Mouse (Mus musculus): ENCODE results near the gene Lad1. TPM values are rescaled to one million over a fixed set of nuclear protein-coding genes. Genes with fewer than 3 reads are reported as not detected.

Lad1 gene
- polyA plus RNA-seq, 1 experiment from 2014 or later, result 6.8 TPM

DNA sequence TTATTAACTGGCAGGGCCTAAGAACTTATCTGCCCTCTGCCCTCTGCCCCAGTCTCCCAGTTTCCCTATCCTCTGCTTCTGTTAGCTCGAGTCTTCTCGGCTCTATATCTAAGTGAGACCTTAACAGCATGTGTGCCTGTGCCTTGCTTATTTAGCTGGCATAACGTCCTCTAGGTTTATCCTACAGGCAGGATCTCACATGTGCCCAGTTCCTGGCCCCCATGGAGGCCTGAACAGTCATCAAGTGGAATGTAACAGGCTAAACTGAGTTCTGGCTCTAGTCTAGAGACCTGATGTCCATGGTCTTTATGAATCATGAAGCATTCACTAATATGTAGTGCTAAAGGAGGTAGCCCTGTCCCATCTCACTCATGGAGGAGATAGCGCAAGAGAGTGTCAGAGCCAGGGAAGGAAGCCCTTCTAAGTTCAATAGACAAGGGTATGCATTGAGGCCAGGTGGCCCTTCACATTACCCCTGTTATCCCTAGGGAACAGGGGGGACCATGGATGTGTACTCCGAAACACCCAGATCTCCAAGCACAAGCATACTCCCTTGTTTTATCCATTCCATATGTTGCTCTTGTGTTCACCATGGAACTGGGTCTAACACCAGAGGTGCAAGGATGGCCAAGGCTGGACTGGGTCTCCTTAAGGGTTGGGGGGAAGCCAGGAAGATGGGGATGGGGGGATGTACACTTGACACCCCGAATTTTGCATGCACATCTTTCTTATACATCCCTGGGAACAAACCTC lies 36.4 kb downstream of the Lad1 start:
- Histone ChIP-seq H3K4me3 (no peak overlapping the region), H3K27me3 (ENCODE audit: insufficient read depth, poor library complexity, severe bottlenecking) (no peaks in the 10 kb centered on the region), H3K4me1 (peaks cover 53% of the 10 kb centered on the region), H3K36me3 (peaks cover 38% of the 10 kb centered on the region), H3K27ac (no peak overlapping the region), H3K9me3 (no peaks in the 10 kb centered on the region)
- WGBS, result 73% methylated on average over 6 of the region's 6 CpGs
- DNase-seq (ENCODE audit: low spot score), result no peak

DNA sequence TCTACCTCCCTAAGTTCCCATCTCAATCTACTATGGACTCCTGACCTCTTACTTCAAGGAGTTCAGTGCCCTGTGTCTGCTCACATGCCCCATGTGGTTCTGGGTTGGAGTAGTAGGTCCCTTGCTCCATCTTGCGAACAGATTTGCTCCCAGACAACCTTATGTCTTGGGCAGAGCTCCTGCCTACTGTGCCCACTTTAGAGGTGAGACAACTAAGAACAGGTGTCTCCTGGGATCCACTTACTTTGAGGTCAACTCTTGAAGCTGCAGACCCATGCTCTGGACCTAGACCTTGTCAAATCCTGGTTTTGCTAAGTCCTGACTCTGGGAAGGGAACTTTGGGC lies 36.9 kb downstream of the Lad1 start:
- 93% methylated on average over 1 of the region's 1 CpGs for WGBS
- Histone ChIP-seq H3K4me1 (peaks cover 49% of the 10 kb centered on the region), H3K4me3 (no peak overlapping the region), H3K36me3 (peaks cover 33% of the 10 kb centered on the region), H3K9me3 (no peaks in the 10 kb centered on the region), H3K27ac (no peak overlapping the region), H3K27me3 (ENCODE audit: insufficient read depth, poor library complexity, severe bottlenecking) (no peaks in the 10 kb centered on the region)
- DNase-seq (ENCODE audit: low spot score), result no peak

DNA sequence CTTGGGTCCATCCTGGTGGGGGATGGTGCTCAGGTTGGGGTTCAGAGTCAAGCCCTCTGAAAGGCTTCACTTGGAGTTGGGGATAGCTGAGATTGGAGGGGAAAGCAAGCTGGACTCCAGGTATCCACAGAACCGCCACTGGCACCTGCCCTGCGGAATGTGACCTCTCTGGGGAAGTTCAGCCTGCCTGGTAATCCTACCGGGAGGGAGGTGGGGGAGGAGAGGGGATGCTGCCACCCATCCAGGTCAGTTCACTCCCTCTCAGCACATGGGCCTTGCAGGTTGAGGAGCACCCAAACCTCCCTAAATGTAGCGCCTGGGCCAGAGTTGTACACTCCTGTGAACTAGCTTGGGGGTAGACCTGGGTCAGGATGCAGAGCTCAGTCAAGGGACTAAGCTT lies 37.7 kb downstream of the Lad1 start:
- H3K4me1 ChIP-seq, result peaks cover 43% of the 10 kb centered on the region
- no peak overlapping the region for H3K4me3 ChIP-seq
- no peaks in the 10 kb centered on the region for H3K27me3 ChIP-seq (ENCODE audit: insufficient read depth, poor library complexity, severe bottlenecking)
- H3K36me3 ChIP-seq, result peaks cover 25% of the 10 kb centered on the region
- H3K9me3 ChIP-seq, result no peaks in the 10 kb centered on the region
- WGBS, result 61% methylated on average over 4 of the region's 4 CpGs
- no peak overlapping the region; the same call in 1 of the 2 replicates for H3K27ac ChIP-seq
- peak; percentile 78 for DNase-seq (ENCODE audit: low spot score)

DNA sequence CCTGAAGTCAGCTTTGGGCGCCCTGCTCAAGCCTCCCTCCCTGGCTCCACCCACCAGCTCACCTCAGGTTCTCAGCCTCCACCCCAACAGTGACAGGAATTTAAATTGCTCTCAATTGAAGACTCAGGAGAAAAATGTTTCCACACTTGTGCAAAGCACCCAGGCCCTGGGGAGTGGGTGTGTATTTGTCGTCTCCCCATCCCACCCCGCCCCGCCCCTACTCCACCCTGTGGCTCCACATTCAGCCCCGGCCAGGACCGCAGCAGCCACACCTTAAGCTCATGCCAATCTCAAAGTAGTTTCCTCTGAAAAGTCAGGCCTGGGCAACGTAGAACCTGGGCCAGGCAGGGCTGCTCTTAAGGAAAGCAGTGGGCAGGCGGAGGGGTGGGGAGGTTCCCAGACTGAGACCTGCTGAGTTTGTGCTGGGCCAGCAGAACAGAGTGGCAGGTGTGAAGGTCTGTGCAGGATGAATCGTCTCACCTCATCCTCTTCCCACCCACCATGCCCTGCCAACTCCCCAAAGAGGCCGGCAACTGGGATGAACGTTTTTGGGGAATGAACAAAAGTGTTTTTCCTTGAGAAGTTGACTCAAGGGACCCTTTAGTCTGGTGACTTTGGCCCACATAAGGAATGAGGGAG lies 38.9 kb downstream of the Lad1 start:
- H3K9me3 ChIP-seq, result no peaks in the 10 kb centered on the region
- no peak overlapping the region for H3K27ac ChIP-seq
- no peak overlapping the region for H3K4me3 ChIP-seq
- DNase-seq (ENCODE audit: low spot score), result no peak
- H3K4me1 ChIP-seq, result peaks cover 39% of the 10 kb centered on the region
- WGBS, result 54% methylated on average over 11 of the region's 11 CpGs
- peaks cover 13% of the 10 kb centered on the region for H3K36me3 ChIP-seq
- H3K27me3 ChIP-seq (ENCODE audit: insufficient read depth, poor library complexity, severe bottlenecking), result no peaks in the 10 kb centered on the region

DNA sequence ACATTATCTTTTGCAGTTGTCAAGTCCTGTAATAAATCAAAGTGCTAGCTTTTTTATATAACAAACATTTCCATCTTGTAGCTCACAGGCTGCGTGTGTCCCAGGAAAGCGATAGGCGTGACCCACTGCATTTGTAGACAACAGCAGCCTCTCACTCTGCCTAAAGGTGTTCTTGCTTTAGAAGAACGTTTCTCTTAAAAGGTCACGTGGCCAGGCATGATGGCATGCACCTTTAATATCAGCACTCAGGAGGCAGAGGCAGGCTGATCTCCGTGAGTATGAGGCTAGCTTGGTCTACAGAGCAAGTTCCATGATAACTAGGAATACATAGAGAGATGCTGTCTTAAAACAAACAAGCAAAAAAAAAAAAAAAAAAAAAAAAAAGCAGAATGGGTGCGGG lies 40.1 kb downstream of the Lad1 start:
- Histone ChIP-seq H3K9me3 (no peaks in the 10 kb centered on the region), H3K36me3 (0 out of 2 replicates have a peak, but pooled peaks cover under 1% of the 10 kb centered on the region), H3K27me3 (ENCODE audit: insufficient read depth, poor library complexity, severe bottlenecking) (no peaks in the 10 kb centered on the region), H3K4me1 (peaks cover 34% of the 10 kb centered on the region), H3K27ac (no peak overlapping the region), H3K4me3 (no peak overlapping the region)
- WGBS, result 91% methylated on average over 7 of the region's 7 CpGs
- no peak for DNase-seq (ENCODE audit: low spot score)

DNA sequence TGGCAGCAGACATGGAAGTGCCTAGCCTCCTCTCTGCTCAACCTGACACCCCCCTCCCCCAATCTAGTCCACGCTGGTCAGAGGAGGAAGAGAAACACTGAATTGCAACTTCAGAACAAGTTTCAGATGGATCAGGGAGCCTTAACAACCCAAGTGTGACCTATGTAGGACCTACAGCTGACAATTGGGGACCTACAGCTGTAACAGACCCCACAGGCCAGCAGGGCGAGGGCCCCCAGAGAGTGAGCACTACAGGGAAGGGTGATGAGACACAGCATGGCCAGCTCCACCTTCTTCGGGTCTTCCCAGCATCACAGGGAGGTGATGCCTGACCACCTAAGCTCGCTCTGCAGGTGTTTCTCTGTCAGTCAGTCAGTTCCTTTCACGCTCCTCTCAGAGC lies 42.7 kb downstream of the Lad1 start:
- H3K4me3 ChIP-seq, result no peak overlapping the region
- 68% methylated on average over 5 of the region's 5 CpGs for WGBS
- no peaks in the 10 kb centered on the region for H3K36me3 ChIP-seq
- peaks cover 13% of the 10 kb centered on the region for H3K27me3 ChIP-seq (ENCODE audit: insufficient read depth, poor library complexity, severe bottlenecking)
- H3K4me1 ChIP-seq, result peaks cover 26% of the 10 kb centered on the region
- DNase-seq (ENCODE audit: low spot score), result no peak
- peak overlapping the region; percentile 1; the same call in 1 of the 2 replicates for H3K27ac ChIP-seq
- H3K9me3 ChIP-seq, result no peaks in the 10 kb centered on the region

DNA sequence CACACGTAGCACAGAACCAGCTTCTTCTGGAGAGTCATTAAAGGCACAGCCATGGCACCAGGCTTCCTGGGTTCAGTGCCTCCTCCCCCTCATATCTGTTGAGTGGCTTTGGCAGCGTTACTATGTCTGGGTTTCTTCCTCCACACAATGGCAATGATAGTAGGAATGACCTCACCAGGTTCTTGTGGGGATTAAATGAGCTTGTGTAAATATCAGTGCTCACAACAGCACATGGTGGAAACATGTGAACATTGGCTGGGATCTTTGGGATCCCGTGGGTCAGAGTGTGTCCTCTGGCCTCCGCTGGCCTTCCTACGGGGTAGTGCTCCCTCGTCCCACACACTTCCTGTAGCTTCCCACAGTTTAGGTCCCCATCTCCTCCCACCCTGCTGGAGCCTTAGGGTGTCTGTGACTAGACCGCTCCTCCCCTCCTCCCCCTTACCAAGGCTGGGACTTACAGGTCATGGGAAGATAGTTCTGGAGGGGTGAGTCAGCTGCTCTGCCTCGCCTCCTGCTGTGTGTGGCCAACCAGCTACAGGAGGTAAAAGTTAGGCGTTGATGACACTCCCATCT lies 43.7 kb downstream of the Lad1 start:
- no peak overlapping the region for H3K4me3 ChIP-seq
- H3K36me3 ChIP-seq, result no peaks in the 10 kb centered on the region
- WGBS, result 45% methylated on average over 9 of the region's 9 CpGs
- no peak for DNase-seq (ENCODE audit: low spot score)
- no peak overlapping the region for H3K27ac ChIP-seq
- H3K27me3 ChIP-seq (ENCODE audit: insufficient read depth, poor library complexity, severe bottlenecking), result peaks cover 22% of the 10 kb centered on the region
- H3K9me3 ChIP-seq, result no peaks in the 10 kb centered on the region
- H3K4me1 ChIP-seq, result peaks cover 18% of the 10 kb centered on the region

DNA sequence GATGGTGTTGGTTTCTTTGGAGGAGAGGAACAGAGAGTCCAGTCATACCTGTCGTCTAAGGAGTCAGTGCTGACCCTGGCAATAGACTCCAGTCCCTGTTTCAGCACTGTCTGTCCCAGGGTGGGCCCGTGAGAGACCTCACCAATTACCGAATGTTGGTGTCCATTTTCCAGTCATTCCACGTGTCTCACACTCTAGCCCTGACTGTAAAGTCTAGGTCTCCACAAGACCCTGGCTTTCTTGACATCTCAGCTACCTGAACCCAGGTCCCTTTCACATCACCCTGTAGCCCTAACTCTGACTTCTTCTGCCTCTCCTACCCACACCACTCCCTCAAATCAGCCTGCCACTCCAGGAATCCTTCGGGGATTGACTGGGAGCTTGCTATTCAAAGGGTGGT lies 44.2 kb downstream of the Lad1 start:
- 0 out of 2 replicates have a peak overlapping the region, but pooled peaks have one; percentile 4 for H3K27ac ChIP-seq
- 70% methylated on average over 5 of the region's 5 CpGs for WGBS
- DNase-seq (ENCODE audit: low spot score), result no peak

DNA sequence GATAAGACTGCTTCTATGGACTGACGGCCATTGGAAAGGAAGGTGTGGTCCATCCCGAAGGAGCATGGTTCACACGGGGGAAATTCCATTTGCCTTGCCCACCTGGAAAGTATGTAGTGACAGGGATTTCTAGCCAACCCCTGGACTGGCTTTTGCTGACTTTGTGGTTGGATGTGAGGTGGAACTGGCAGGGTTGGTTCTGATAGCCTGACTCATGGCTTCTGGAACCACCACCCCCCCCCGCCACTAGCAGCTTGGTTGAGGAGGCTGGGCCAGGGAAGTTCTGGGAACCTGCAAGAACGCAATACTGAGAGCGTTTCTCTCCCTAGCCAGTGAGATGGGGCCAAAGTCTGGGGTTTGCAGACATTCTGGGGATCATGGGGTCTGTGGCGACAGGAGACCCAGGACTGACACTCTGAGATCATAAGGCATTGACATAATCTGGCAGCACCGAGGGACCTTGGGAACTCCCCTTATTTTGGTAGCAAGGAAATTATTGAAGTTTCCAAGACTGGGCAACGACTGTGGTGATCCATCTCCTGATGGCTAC lies 45.5 kb downstream of the Lad1 start:
- H3K9me3 ChIP-seq, result no peaks in the 10 kb centered on the region
- H3K27me3 ChIP-seq (ENCODE audit: insufficient read depth, poor library complexity, severe bottlenecking), result peaks cover 27% of the 10 kb centered on the region
- H3K36me3 ChIP-seq, result no peaks in the 10 kb centered on the region
- H3K4me3 ChIP-seq, result no peak overlapping the region
- H3K4me1 ChIP-seq, result peaks cover 15% of the 10 kb centered on the region
- H3K27ac ChIP-seq, result no peak overlapping the region
- WGBS, result 70% methylated on average over 9 of the region's 9 CpGs
- no peak for DNase-seq (ENCODE audit: low spot score)

More for the DNA sequence above, 44.2 kb downstream of the Lad1 start:
- Histone ChIP-seq H3K4me3 (no peak overlapping the region), H3K9me3 (no peaks in the 10 kb centered on the region), H3K27me3 (ENCODE audit: insufficient read depth, poor library complexity, severe bottlenecking) (peaks cover 24% of the 10 kb centered on the region), H3K4me1 (peaks cover 15% of the 10 kb centered on the region), H3K36me3 (no peaks in the 10 kb centered on the region)

DNA sequence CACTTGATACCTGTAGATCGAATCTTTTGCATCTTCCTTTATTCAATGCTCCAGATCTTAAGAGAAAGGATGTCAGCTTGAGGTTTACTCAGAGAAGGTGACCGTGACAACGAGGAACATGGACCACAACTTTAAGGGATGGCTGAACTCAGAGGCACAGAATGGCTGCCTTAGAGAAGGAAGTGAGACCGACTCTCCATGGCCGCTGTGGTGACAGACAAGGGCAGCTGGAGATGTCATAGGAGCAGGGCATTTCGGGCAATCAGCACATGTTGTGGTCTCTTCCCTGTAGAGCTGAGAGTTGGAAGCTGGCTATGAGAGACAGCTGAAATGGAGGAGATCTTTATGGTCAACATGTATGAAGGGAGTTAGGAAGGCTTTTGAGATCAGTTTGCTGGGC lies 46.4 kb downstream of the Lad1 start:
- Histone ChIP-seq H3K36me3 (no peaks in the 10 kb centered on the region), H3K4me1 (peaks cover 15% of the 10 kb centered on the region), H3K27me3 (ENCODE audit: insufficient read depth, poor library complexity, severe bottlenecking) (peaks cover 27% of the 10 kb centered on the region), H3K27ac (no peak overlapping the region), H3K4me3 (no peak overlapping the region), H3K9me3 (no peaks in the 10 kb centered on the region)
- WGBS, result 73% methylated on average over 6 of the region's 6 CpGs
- DNase-seq (ENCODE audit: low spot score), result no peak

DNA sequence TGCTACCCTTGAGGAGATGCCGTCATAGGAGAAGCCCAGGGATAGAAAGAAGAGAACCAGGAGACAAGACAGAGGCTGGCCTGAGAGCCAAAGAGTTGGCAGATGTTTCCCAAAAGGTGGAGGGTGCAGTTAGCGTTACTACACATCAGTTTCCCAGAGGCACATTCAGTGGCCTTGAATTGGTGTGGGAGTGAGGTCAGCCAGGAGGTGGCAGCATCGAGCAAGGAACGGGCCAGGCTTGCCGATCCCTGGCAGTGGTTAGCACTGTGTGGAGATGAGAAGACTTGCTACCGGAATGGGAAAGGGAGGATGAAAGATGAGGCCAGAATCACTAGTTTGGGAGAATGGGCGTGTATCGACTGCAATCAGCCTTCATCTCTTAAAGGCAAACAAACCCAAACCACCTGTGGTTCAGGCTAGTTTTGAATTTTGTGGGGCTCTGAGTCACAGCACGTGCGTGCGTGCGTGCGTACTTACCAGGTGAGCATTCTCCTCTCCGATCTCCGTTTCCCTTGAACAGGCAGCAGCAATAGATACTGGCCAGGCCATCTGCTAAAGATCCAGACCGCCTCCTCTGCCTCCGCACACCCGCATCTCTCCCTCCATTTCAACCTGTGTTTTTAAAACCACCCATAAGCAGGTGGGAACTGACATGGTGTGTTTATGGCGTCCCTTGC lies 47.3 kb downstream of the Lad1 start:
- H3K4me3 ChIP-seq, result no peak overlapping the region
- H3K36me3 ChIP-seq, result no peaks in the 10 kb centered on the region
- H3K4me1 ChIP-seq, result peaks cover 15% of the 10 kb centered on the region
- peaks cover 27% of the 10 kb centered on the region for H3K27me3 ChIP-seq (ENCODE audit: insufficient read depth, poor library complexity, severe bottlenecking)
- H3K27ac ChIP-seq, result no peak overlapping the region
- peak; percentile 92 for DNase-seq (ENCODE audit: low spot score)
- no peaks in the 10 kb centered on the region for H3K9me3 ChIP-seq
- WGBS, result 44% methylated on average over 19 of the region's 19 CpGs

DNA sequence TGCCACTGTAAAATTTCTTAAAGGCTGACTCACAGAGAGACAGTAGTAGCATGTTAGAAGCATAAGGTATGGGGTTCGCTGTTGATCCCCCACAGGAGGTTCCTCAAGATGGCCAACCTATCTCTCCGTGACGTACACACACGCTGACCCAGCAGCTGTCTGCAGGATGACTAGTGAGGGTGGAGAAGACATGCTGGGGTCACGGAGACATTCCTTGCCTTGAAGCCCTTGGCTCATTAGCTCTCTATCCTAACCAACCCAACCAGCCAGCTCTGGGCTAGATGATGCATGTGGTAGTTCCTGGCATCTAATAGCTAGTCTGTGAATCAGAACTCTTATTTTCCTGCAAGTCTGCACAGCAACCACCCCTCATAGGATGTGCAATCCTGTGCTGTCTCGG lies 50.2 kb downstream of the Lad1 start:
- WGBS, result 80% methylated on average over 6 of the region's 6 CpGs

DNA sequence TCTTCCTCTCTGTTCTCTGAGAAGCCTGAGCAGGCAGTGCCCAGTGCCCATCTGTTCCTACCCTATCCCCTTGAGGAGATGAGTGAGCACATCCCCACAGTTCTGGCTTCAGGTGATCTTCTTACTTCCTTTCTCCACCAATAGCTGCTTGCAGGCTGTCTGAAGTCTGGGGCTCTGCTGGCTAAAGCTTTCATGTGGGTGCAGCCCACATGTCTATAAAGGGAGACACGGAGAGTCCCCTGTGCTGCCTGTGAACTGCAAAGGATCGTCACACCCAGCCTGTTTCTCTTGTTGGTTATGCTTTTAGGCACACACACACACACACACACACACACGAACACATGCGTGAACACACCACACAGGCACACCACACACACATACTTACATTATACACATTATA lies 54.6 kb downstream of the Lad1 start:
- Histone ChIP-seq H3K27ac (no peak overlapping the region), H3K36me3 (no peaks in the 10 kb centered on the region), H3K27me3 (ENCODE audit: insufficient read depth, poor library complexity, severe bottlenecking) (peaks cover 13% of the 10 kb centered on the region), H3K9me3 (no peaks in the 10 kb centered on the region), H3K4me1 (no peaks in the 10 kb centered on the region), H3K4me3 (no peak overlapping the region)
- no peak for DNase-seq (ENCODE audit: low spot score)
- WGBS, result 78% methylated on average over 4 of the region's 4 CpGs

More for the DNA sequence above, 50.2 kb downstream of the Lad1 start:
- Histone ChIP-seq H3K4me1 (no peaks in the 10 kb centered on the region), H3K9me3 (no peaks in the 10 kb centered on the region), H3K27me3 (ENCODE audit: insufficient read depth, poor library complexity, severe bottlenecking) (peaks cover 30% of the 10 kb centered on the region), H3K36me3 (no peaks in the 10 kb centered on the region), H3K4me3 (no peak overlapping the region), H3K27ac (no peak overlapping the region)
- DNase-seq (ENCODE audit: low spot score), result no peak
